Mouse (Mus musculus) T-helper 1 cell (primary cell): Measurements from ENCODE around the gene Pigs.

Source experiments
- in situ Hi-C: fragments of 300-600 bp; cut with MboI, MseI; formaldehyde crosslinking; loops from one replicate; pipeline ENCODE4 v1.15.1; 2025; ENCODE audit warnings: high pct_unique_total_duplicates

The Pigs gene

GRCm38 (mm10) chr11:78327634-78328511 lies at the start of gene Pigs:
TSS of gene Pigs (plus strand) at chr11:78328415.
- in situ Hi-C loops = no loop called here

- in situ Hi-C loops = no loop called here
Observed at GRCm38 (mm10) chr11:78278853-78279252, 49.4 kb upstream of the Pigs start.

GRCm38 (mm10) chr11:78279586-78279985 lies 48.6 kb upstream of the Pigs start:
- in situ Hi-C loops = no loop called here

- in situ Hi-C loops = no loop called here
Observed at GRCm38 (mm10) chr11:78289146-78289763, 39.0 kb upstream of the Pigs start.

GRCm38 (mm10) chr11:78290654-78291053 lies 37.6 kb upstream of the Pigs start, which contains the start of gene BC030499:
TSS of gene BC030499 (plus strand) at chr11:78290841.
- in situ Hi-C loops = no loop called here

GRCm38 (mm10) chr11:78294585-78294984 lies 33.6 kb upstream of the Pigs start:
- in situ Hi-C loops = no loop called here

- in situ Hi-C loops = no loop called here
Observed at GRCm38 (mm10) chr11:78300917-78301316, 27.3 kb upstream of the Pigs start.

GRCm38 (mm10) chr11:78301357-78302084 lies 26.7 kb upstream of the Pigs start, which contains the start of gene Spag5:
TSS of gene Spag5 (plus strand) at chr11:78301529.
- in situ Hi-C loops = no loop called here

GRCm38 (mm10) chr11:78305272-78305671 lies 22.9 kb upstream of the Pigs start:
- in situ Hi-C loops = no loop called here

- in situ Hi-C loops = no loop called here
Observed at GRCm38 (mm10) chr11:78310861-78311511, 17.2 kb upstream of the Pigs start.

GRCm38 (mm10) chr11:78313662-78314061 lies 14.6 kb upstream of the Pigs start:
- in situ Hi-C loops = no loop called here

GRCm38 (mm10) chr11:78318411-78318810 lies 9.8 kb upstream of the Pigs start:
- in situ Hi-C loops = no loop called here

GRCm38 (mm10) chr11:78322076-78322831 lies 6.0 kb upstream of the Pigs start:
- in situ Hi-C loops = no loop called here

- in situ Hi-C loops = no loop called here
Observed at GRCm38 (mm10) chr11:78322860-78323259, 5.4 kb upstream of the Pigs start, which contains the start of gene Aldoc. TSS of gene Aldoc (plus strand) at chr11:78322968.

- in situ Hi-C loops = no loop called here
Observed at GRCm38 (mm10) chr11:78324000-78324785, 4.0 kb upstream of the Pigs start.

GRCm38 (mm10) chr11:78324965-78325364 lies 3.2 kb upstream of the Pigs start:
- in situ Hi-C loops = no loop called here

GRCm38 (mm10) chr11:78327215-78327614 lies 1.0 kb upstream of the Pigs start:
- in situ Hi-C loops = no loop called here

GRCm38 (mm10) chr11:78328512-78329056 lies 369 bp downstream of the Pigs start:
- in situ Hi-C loops = no loop called here

GRCm38 (mm10) chr11:78332676-78333075 lies 4.5 kb downstream of the Pigs start:
- in situ Hi-C loops = no loop called here

GRCm38 (mm10) chr11:78333992-78334391 lies 5.8 kb downstream of the Pigs start:
- in situ Hi-C loops = no loop called here
